Mouse (Mus musculus) spleen, adult 12 weeks (tissue): Measurements from ENCODE around the gene Hist1h3f.

Experiments used
- DNase-seq: peaks from one replicate; pipeline ENCODE4 v3.0.0; 2022; ENCODE audit warnings: low spot score

Hist1h3f gene

GRCm38 (mm10) chr13:23518295-23518603 lies 25.6 kb upstream of the Hist1h3f start:
- DNase-seq: no peak

- peak; percentile 78 for DNase-seq
These were observed 25.0 kb upstream of the Hist1h3f start for GRCm38 (mm10) chr13:23518885-23519284.

GRCm38 (mm10) chr13:23519416-23519815 lies 24.4 kb upstream of the Hist1h3f start:
- DNase-seq: peak; percentile 78

- DNase-seq: peak; percentile 74
These were observed 22.1 kb upstream of the Hist1h3f start for GRCm38 (mm10) chr13:23521703-23522102.

GRCm38 (mm10) chr13:23523976-23524375 lies 19.9 kb upstream of the Hist1h3f start:
- DNase-seq: no peak

GRCm38 (mm10) chr13:23524654-23525053 lies 19.2 kb upstream of the Hist1h3f start:
- DNase-seq: peak; percentile 72

GRCm38 (mm10) chr13:23525901-23526300 lies 18.0 kb upstream of the Hist1h3f start:
- no peak for DNase-seq

- DNase-seq: peak; percentile 82
These were observed 17.5 kb upstream of the Hist1h3f start for GRCm38 (mm10) chr13:23526312-23526711.

GRCm38 (mm10) chr13:23529005-23529404 lies 14.8 kb upstream of the Hist1h3f start:
- no peak for DNase-seq

GRCm38 (mm10) chr13:23529480-23530165 lies 14.2 kb upstream of the Hist1h3f start:
- no peak for DNase-seq

- DNase-seq: peak; percentile 72
These were observed 13.5 kb upstream of the Hist1h3f start for GRCm38 (mm10) chr13:23530181-23530900.

GRCm38 (mm10) chr13:23530901-23531875 lies 12.7 kb upstream of the Hist1h3f start, which contains the start of gene Hist1h4h:
Gene Hist1h4h (plus strand): TSS chr13:23531050.
- peak; percentile 99 for DNase-seq

GRCm38 (mm10) chr13:23532262-23533075 lies 11.4 kb upstream of the Hist1h3f start:
- no peak for DNase-seq

GRCm38 (mm10) chr13:23533560-23534367 lies 10.1 kb upstream of the Hist1h3f start, which contains the start of gene Hist1h2af:
Gene Hist1h2af (plus strand): TSS chr13:23533906.
- DNase-seq: peak; percentile 75

- DNase-seq: peak; percentile 46
These were observed 9.3 kb upstream of the Hist1h3f start for GRCm38 (mm10) chr13:23534368-23535131.

- peak; percentile 80 for DNase-seq
These were observed 8.4 kb upstream of the Hist1h3f start, which contains the start of gene Hist1h3g for GRCm38 (mm10) chr13:23535137-23536075. Gene Hist1h3g (plus strand): TSS chr13:23535422.

GRCm38 (mm10) chr13:23536076-23536822 lies 7.6 kb upstream of the Hist1h3f start:
- DNase-seq: no peak
